Mouse (Mus musculus) right cerebral cortex, postnatal 25 days (tissue): ENCODE measurements around the gene Mapkapk5.
"Not testable (repeated sequence)": the region's sequence is repeated elsewhere in the genome, so short reads cannot be mapped to it uniquely, and the experiment has no call there.

ENCODE experiments used
- DNase-seq: peaks from one replicate; pipeline ENCODE4 v3.0.0; 2022

The Mapkapk5 gene

GRCm38 (mm10) chr5:121562436-121562835, 16.7 kb upstream of the Mapkapk5 start:
- no peak for DNase-seq

DNA sequence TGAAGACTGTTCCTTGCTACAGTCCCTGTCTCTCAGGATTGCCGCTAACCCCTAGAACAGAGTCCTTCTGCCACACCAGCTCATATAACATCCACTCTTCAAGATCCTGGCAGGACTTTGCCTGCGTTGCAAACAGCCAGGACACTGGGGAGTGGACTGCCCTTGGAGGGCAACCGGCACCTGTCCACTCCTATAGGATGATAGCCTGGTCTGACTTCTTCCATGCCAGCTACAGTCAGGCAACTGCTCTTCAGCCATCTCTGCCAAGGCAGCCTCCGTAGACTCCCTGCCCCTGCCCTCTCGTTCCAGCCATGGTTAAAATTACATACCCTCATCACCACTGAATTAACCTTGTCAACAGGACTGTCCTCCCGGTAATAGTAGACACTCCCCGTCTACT, 3.5 kb upstream of the Mapkapk5 start:
- no peak for DNase-seq

GRCm38 (mm10) chr5:121547084-121547483, 1.4 kb upstream of the Mapkapk5 start:
- DNase-seq, result no peak

GRCm38 (mm10) chr5:121546530-121546895, 808 bp upstream of the Mapkapk5 start:
- peak; percentile 25 for DNase-seq

- DNase-seq, result no peak
These were observed 554 bp downstream of the Mapkapk5 start, which contains the start of the genes Adam1a and Gm42878 for GRCm38 (mm10) chr5:121544910-121545792. TSS of gene Adam1a (minus strand) at chr5:121545482. TSS of gene Gm42878 (minus strand) at chr5:121545482.

DNA sequence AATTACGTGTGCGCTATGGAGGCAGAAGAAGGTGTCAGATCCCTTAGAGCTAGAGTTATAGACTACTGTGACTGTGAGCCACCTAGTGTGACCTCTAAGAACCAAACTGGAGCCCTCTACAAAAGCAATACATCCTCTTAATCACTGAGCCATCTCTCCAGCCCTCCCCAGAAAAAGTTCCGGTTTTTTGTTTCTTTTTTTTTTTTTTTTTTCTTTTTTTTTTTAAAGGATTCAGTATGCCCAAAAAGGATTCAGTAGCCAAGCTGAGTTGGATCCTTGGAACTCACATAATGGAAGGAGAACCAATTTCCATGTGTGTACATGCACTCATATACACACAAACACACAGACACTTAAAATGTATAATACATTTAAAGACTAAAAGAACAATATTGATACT, 2.3 kb downstream of the Mapkapk5 start:
- DNase-seq, result no peak

DNA sequence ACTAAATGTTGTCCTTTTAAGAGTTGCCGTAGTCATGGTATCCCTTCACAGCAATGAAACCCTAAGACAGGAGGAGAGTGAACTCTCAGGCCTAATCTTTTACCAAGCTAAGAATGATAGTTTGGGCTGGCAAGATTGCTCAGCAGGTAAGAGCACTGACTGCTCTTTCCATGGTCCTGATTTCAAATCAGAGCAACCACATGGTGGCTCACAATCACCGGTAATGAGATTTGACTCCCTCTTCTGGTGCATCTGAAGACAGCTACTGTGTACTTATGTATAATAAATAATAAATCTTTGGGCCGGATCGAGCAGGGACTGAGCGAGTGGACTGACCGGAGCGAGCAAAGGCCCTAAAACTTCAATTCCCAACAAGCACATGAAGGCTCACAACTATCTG, 4.5 kb downstream of the Mapkapk5 start:
- no peak for DNase-seq

DNA sequence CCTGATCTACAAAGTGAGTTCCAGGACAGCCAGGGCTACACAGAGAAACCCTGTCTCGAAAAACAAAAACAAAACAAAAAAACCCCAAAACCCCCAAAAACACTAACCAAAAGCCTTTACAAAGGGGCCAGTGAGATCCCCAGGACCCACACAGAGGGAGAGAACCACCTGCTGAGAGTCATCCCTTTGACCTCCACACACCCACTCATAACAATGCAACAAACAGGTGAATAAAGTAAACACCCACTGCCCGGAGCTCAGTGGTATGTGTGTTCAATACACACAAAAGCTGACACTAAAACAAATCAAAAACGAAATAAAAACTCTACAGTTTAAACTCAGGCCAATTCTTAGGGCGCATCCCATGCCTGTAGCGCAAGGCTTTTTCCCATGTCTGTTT, 5.6 kb downstream of the Mapkapk5 start:
- no peak for DNase-seq

GRCm38 (mm10) chr5:121537588-121537987, 8.1 kb downstream of the Mapkapk5 start:
- no peak for DNase-seq

DNA sequence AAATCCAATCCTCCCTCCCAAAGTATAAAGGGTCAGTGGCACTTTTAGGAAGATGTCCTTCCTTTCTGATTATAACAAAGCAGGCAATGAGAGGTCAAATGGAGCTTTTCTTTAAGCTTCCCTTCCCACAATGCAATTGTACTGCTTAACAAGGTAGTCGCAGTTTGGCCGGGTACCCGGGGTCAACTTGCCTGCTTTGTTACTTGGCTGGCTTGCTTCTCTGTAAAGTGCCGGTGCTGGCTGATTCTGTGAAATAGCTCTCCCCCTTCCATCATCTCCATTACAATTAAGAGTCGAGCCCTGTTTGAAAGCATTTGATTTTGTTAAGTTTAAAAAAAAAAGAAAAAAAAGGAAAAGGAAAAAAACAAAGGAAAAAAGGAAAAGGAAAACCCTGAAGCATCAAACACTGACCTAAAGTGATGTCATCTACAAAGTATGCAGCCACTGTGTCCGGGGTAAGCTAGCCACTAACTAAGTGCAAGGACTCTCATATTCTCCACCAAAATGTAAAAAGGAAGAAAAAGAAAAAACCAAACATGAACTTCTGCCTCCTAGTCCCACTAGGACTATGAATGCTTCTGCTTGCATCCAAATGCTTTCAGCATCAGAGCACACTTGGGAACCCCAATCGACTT, 8.7 kb downstream of the Mapkapk5 start:
- DNase-seq, result no peak

GRCm38 (mm10) chr5:121535116-121535515, 10.6 kb downstream of the Mapkapk5 start:
- DNase-seq, result no peak

- DNase-seq, result no peak
These were observed 11.2 kb downstream of the Mapkapk5 start for GRCm38 (mm10) chr5:121534521-121534920.

GRCm38 (mm10) chr5:121526961-121527360, 18.7 kb downstream of the Mapkapk5 start:
- DNase-seq, result no peak

GRCm38 (mm10) chr5:121526526-121526925, 19.2 kb downstream of the Mapkapk5 start:
- no peak for DNase-seq

- DNase-seq, result no peak
These were observed 19.8 kb downstream of the Mapkapk5 start for GRCm38 (mm10) chr5:121525774-121526450.

DNA sequence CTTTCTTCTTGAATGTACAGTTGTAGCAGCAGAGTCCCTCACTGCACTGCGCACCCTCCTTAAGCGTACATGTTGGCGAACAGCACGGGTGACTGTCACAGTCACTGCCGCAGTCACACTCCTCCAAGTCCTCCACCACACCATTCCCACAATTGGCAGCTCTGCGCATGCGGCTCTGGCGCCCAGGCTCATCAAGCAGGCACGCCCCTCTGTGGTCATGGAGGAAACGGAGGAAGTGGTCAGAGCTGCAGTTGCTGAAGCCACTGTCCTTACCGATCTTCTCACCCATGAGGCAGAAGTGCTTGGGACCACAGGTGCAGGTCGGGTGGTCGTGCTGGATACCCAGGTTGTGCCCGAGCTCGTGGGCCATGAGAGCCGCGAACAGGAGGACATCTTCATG, 25.9 kb downstream of the Mapkapk5 start:
- DNase-seq, result not testable (repeated sequence)

- DNase-seq, result no peak
These were observed 26.7 kb downstream of the Mapkapk5 start for GRCm38 (mm10) chr5:121518983-121519382.

GRCm38 (mm10) chr5:121510009-121510408, 35.7 kb downstream of the Mapkapk5 start:
- DNase-seq, result no peak

- no peak for DNase-seq
These were observed 38.9 kb downstream of the Mapkapk5 start for GRCm38 (mm10) chr5:121506846-121507245.

DNA sequence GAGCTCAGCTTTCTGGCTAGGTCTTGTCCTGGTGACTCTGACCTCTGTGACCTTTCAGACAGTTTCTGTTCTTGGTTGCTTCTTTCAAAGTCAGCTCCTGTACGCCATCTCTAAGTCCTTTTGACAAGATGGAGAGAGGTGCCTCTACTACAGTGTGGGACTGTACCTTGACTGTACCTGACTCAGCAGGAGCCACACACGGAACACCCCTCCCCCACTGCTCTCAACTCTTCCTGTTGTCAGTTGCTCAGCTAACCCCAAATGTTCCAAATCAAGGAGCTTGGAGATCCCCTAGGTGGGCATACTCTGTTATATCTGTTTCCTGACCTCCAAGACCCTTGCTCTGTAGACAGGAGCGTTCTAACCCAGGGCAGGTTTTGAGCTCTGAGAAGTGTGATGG, 42.5 kb downstream of the Mapkapk5 start, which contains the start of gene Adam1b:
Gene Adam1b (minus strand): TSS at position 205 of the 400 bp plus-strand sequence.
- no peak for DNase-seq

GRCm38 (mm10) chr5:121501424-121501996, 44.2 kb downstream of the Mapkapk5 start:
- not testable (repeated sequence) for DNase-seq

- no peak for DNase-seq
These were observed 45.0 kb downstream of the Mapkapk5 start for GRCm38 (mm10) chr5:121500719-121501118.

- peak; percentile 74 for DNase-seq
These were observed 52.4 kb downstream of the Mapkapk5 start for GRCm38 (mm10) chr5:121493305-121493704.
